Mouse (Mus musculus) liver, adult 2 months (tissue): ENCODE measurements around the gene Klhl7.

Experiments
- CTCF ChIP-seq: fragments of 200-500 bp; IDR thresholded peaks from 2 replicates; pipeline ENCODE4 v1.5.1; 2011; ENCODE audit warnings: low read depth, low read length, control low read depth
- POLR2A ChIP-seq: fragments of 200-500 bp; IDR thresholded peaks from 2 replicates; pipeline ENCODE4 v1.6.1; 2011; ENCODE audit warnings: low read length, control low read depth; ENCODE audit not compliant: insufficient read depth; ENCODE audit errors: extremely low read depth

GRCm38 (mm10) chr5:24077739-24078306 lies 22.6 kb upstream of the Klhl7 start:
- no peak for TF ChIP-seq POLR2A
- TF ChIP-seq CTCF, result no peak
